In the genomic region with DNA sequence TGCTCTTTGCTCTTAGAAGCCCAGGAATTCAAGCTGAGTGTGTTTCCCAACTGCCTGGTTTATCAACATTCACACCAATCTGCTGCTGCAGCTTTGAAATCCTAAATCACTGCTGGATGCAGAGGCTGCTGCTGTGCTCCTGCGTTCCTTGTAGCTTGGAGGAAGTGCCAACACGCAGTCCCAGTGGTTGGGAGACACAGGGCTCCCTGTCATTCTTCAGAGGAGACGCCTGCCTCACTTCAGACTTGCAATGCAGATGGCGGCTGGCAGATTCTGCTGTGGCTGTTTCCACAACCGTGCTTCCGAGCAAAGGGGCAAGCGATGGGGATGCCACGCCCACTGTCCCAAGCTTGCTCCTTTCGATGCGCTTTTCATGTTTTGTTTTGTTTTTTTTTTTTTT, we compare ENCODE assay signal across 9 mouse cellular contexts.
DNase-seq lines count a peak whose midpoint lies in the region; ATAC-seq lines count a peak whose summit lies in the region.
"Had no signal": no experiment of that assay in that cellular context is flagged by ENCODE, and none has a peak within 500 bp of the region (broad histone marks: within the 10 kb centered on the region; RNA-seq: fewer than 3 reads in every experiment).

No protein-coding gene starts in this region.

- no peak for DNase-seq in heart, embryonic 10.5 days (ENCODE audit: low spot score)
- no peak for DNase-seq in heart, postnatal 36 days
- DNase-seq in neural tube, embryonic 11.5 days (ENCODE audit: low spot score) = no peak
- DNase-seq in neural tube, embryonic 10.5 days (ENCODE audit: extremely low spot score, low spot score) = no peak
- DNase-seq in hindbrain, embryonic 14.5 days (ENCODE audit: low spot score) = no peak
- DNase-seq in spleen, postnatal 4 days (ENCODE audit: low spot score in 2 of 2) = no peak
- DNase-seq: right cerebral cortex, postnatal 25 days had no signal

- H3K9ac ChIP-seq in neural tube, embryonic 11.5 days (ENCODE audit: low read length) = no peak overlapping the region
- peak overlapping the region; percentile 35 for H3K9ac ChIP-seq in hindbrain, embryonic 14.5 days
- H3K9ac ChIP-seq in neural tube, embryonic 15.5 days (replicated peaks) = no peak overlapping the region

- 44% methylated on average over 10 of the region's 10 CpGs for WGBS in heart, embryonic 10.5 days
- 65% methylated on average over 10 of the region's 10 CpGs for WGBS in neural tube, embryonic 11.5 days
- WGBS in hindbrain, embryonic 14.5 days = 40% methylated on average over 10 of the region's 10 CpGs
- 47% methylated on average over 10 of the region's 10 CpGs for WGBS in neural tube, embryonic 15.5 days

- no peaks in the 10 kb centered on the region for H3K36me3 ChIP-seq in heart, embryonic 10.5 days
- no peaks in the 10 kb centered on the region for H3K36me3 ChIP-seq in neural tube, embryonic 11.5 days (ENCODE audit: control insufficient read depth, insufficient read depth, low read length)
- no peaks in the 10 kb centered on the region for H3K36me3 ChIP-seq in hindbrain, embryonic 14.5 days (replicated peaks; ENCODE audit: control insufficient read depth, insufficient read depth)
- no peaks in the 10 kb centered on the region for H3K36me3 ChIP-seq in neural tube, embryonic 15.5 days

- no peaks in the 10 kb centered on the region for H3K9me3 ChIP-seq in heart, embryonic 10.5 days
- no peaks in the 10 kb centered on the region for H3K9me3 ChIP-seq in neural tube, embryonic 11.5 days (ENCODE audit: control insufficient read depth, low read length)
- H3K9me3 ChIP-seq in hindbrain, embryonic 14.5 days (ENCODE audit: control insufficient read depth, low read length) = no peaks in the 10 kb centered on the region
- no peaks in the 10 kb centered on the region for H3K9me3 ChIP-seq in neural tube, embryonic 15.5 days (replicated peaks)

- H3K27me3 ChIP-seq in heart, embryonic 10.5 days (ENCODE audit: insufficient read depth, poor library complexity, severe bottlenecking) = no peaks in the 10 kb centered on the region
- H3K27me3 ChIP-seq in neural tube, embryonic 11.5 days (ENCODE audit: control insufficient read depth, insufficient read depth, low read length) = no peaks in the 10 kb centered on the region
- no peaks in the 10 kb centered on the region for H3K27me3 ChIP-seq in hindbrain, embryonic 14.5 days (ENCODE audit: control insufficient read depth, insufficient read depth, low read length)
- H3K27me3 ChIP-seq in neural tube, embryonic 15.5 days (replicated peaks) = no peaks in the 10 kb centered on the region

- intact Hi-C loops in heart, postnatal 36 days (cut with DNase I) = loop anchor here (5.0 kb wide), 1 partner anchor 39 kb away; no protein-coding TSS in a partner anchor

- H3K4me1 ChIP-seq in heart, embryonic 10.5 days = peaks cover 46% of the 10 kb centered on the region
- H3K4me1 ChIP-seq in neural tube, embryonic 11.5 days (ENCODE audit: control insufficient read depth, insufficient read depth, low read length) = peaks cover under 1% of the 10 kb centered on the region; the same call in 1 of the 2 replicates
- H3K4me1 ChIP-seq in hindbrain, embryonic 14.5 days (replicated peaks; ENCODE audit: control insufficient read depth, insufficient read depth, low read length) = peaks cover 71% of the 10 kb centered on the region
- peaks cover 89% of the 10 kb centered on the region for H3K4me1 ChIP-seq in neural tube, embryonic 15.5 days

- H3K4me3 ChIP-seq in heart, embryonic 10.5 days = no peak overlapping the region
- no peak overlapping the region for H3K4me3 ChIP-seq in neural tube, embryonic 11.5 days (ENCODE audit: low read depth, low read length)
- no peak overlapping the region for H3K4me3 ChIP-seq in hindbrain, embryonic 14.5 days (replicated peaks; ENCODE audit: low read length)
- H3K4me3 ChIP-seq in neural tube, embryonic 15.5 days (replicated peaks) = no peak overlapping the region

- H3K27ac ChIP-seq in heart, embryonic 10.5 days = peak overlapping the region; percentile 67
- H3K27ac ChIP-seq in neural tube, embryonic 11.5 days (ENCODE audit: low read depth, low read length) = peak overlapping the region; percentile 30; the same call in 1 of the 2 replicates
- H3K27ac ChIP-seq in hindbrain, embryonic 14.5 days = peak overlapping the region; percentile 90
- H3K27ac ChIP-seq in neural tube, embryonic 15.5 days (replicated peaks) = peak overlapping the region; percentile 82

- ATAC-seq in neural tube, embryonic 11.5 days (ENCODE audit: insufficient read depth, low FRiP score, low TSS enrichment) = no peak
- no peak for ATAC-seq in hindbrain, embryonic 14.5 days (ENCODE audit: low FRiP score)
- ATAC-seq in neural tube, embryonic 15.5 days (ENCODE audit: low FRiP score) = no peak
- ATAC-seq in activated CD4-positive, CD25-positive, alpha-beta regulatory T cell, adult 4 months = no peak

- H3K4me2 ChIP-seq in neural tube, embryonic 11.5 days (ENCODE audit: low read depth) = no peak overlapping the region
- peak overlapping the region; percentile 5; the same call in 1 of the 2 replicates for H3K4me2 ChIP-seq in hindbrain, embryonic 14.5 days (replicated peaks)
- peak overlapping the region; percentile 11; the same call in 1 of the 2 replicates for H3K4me2 ChIP-seq in neural tube, embryonic 15.5 days

Comparison
In these comparisons a context has a peak if more than half of its experiments do, and no peak if none do; other contexts are left out.
1. H3K27ac ChIP-seq: peak in every context shown above with its lines; median percentile 90 in hindbrain, embryonic 14.5 days; 82 in neural tube, embryonic 15.5 days; 67 in heart, embryonic 10.5 days; 30 in neural tube, embryonic 11.5 days.